Mouse (Mus musculus) MEL (cell line): ENCODE measurements at regions not wholly inside any gene's neighbourhood (a gene's known extent, or its start where the extent isn't known, plus 50 kb on each side); places are given as distances from the start of the nearest gene placed in this dataset.

ENCODE experiments used
- CHD2 ChIP-seq: IDR thresholded peaks from 2 replicates; pipeline ENCODE4 v1.6.1; 2011; ENCODE audit warnings: low read length, improper control_type of control experiment
- CTCF ChIP-seq, 3 experiments: IDR thresholded peaks in 2 of 3; conservative IDR thresholded peaks in 1 of 3; 2 replicates each; pipeline ENCODE4 v1.5.1; 2011 to 2012; ENCODE audit warnings: low read length in 3 of 3, low read depth in 2 of 3, mild to moderate bottlenecking in 2 of 3, improper control_type of control experiment in 1 of 3, inconsistent platforms in 1 of 3, mixed read lengths in 1 of 3, moderate library complexity in 1 of 3; ENCODE audit not compliant: control insufficient read depth in 1 of 3, insufficient read depth in 1 of 3, poor library complexity in 1 of 3, severe bottlenecking in 1 of 3
- EP300 ChIP-seq, 2 experiments: IDR thresholded peaks; 2 replicates each; pipeline ENCODE4 v1.6.1; 2011; ENCODE audit warnings: improper control_type of control experiment in 2 of 2, low read length in 2 of 2, low read depth in 1 of 2, mild to moderate bottlenecking in 1 of 2
- GATA1 ChIP-seq: IDR thresholded peaks from 2 replicates; pipeline ENCODE4 v1.6.1; 2011; ENCODE audit warnings: low read depth, low read length, improper control_type of control experiment
- MAX ChIP-seq: IDR thresholded peaks from 2 replicates; pipeline ENCODE4 v1.6.1; 2011; ENCODE audit warnings: low read length, improper control_type of control experiment
- MXI1 ChIP-seq: IDR thresholded peaks from 2 replicates; pipeline ENCODE4 v1.6.1; 2011; ENCODE audit warnings: mild to moderate bottlenecking, low read depth, low read length, improper control_type of control experiment
- MYC ChIP-seq: IDR thresholded peaks from 2 replicates; pipeline ENCODE4 v1.6.1; 2011; ENCODE audit warnings: low read depth, mild to moderate bottlenecking, low read length, improper control_type of control experiment, moderate library complexity
- NELFE ChIP-seq: IDR thresholded peaks from 2 replicates; pipeline ENCODE4 v1.6.1; 2011; ENCODE audit warnings: low read depth, low read length, improper control_type of control experiment
- POLR2A ChIP-seq, 2 experiments: IDR thresholded peaks; 2 replicates each; pipeline ENCODE4 v1.6.1; 2011 to 2012; ENCODE audit warnings: low read length in 2 of 2, mild to moderate bottlenecking in 2 of 2, control low read depth in 1 of 2, improper control_type of control experiment in 1 of 2, low read depth in 1 of 2, moderate library complexity in 1 of 2; ENCODE audit not compliant: control insufficient read depth in 1 of 2, insufficient read depth in 1 of 2, poor library complexity in 1 of 2
- USF1 ChIP-seq: IDR thresholded peaks from 2 replicates; pipeline ENCODE4 v1.6.1; 2014; ENCODE audit warnings: low read depth, mild to moderate bottlenecking, inconsistent platforms, low read length, improper control_type of control experiment, moderate library complexity
- ZC3H11A ChIP-seq: IDR thresholded peaks from 2 replicates; pipeline ENCODE4 v1.6.1; 2012; ENCODE audit warnings: low read depth, mild to moderate bottlenecking, inconsistent platforms, low read length, improper control_type of control experiment

- TF ChIP-seq EP300 (IDR thresholded peaks at IDR 0.05; ENCODE audit: low read depth in 1 of 2, low read length in 2 of 2): no peak
- TF ChIP-seq MAX: no peak
- no peak for TF ChIP-seq GATA1
- no peak for TF ChIP-seq POLR2A (IDR thresholded peaks at IDR 0.05; ENCODE audit: control insufficient read depth in 1 of 2, insufficient read depth in 1 of 2, low read depth in 1 of 2, low read length in 2 of 2, poor library complexity in 1 of 2)
- no peak for TF ChIP-seq CTCF (IDR thresholded peaks at IDR 0.05 in 2 of 3, conservative IDR thresholded peaks at IDR 0.05 in 1 of 3; ENCODE audit: control insufficient read depth in 1 of 3, insufficient read depth in 1 of 3, low read depth in 2 of 3, low read length in 3 of 3, poor library complexity in 1 of 3, severe bottlenecking in 1 of 3)
- no peak for TF ChIP-seq USF1
- TF ChIP-seq MYC: no peak
- TF ChIP-seq NELFE: no peak
- TF ChIP-seq CHD2: no peak
- no peak for TF ChIP-seq ZC3H11A
- TF ChIP-seq MXI1: no peak
These were observed 155.7 kb upstream of the Meis1 start for GRCm38 (mm10) chr11:19174305-19175017.
